Mouse (Mus musculus): ENCODE measurements at regions not wholly inside any gene's neighbourhood (a gene's known extent, or its start where the extent isn't known, plus 50 kb on each side); places are given as distances from the start of the nearest gene placed in this dataset.
"Not testable (repeated sequence)": the region's sequence is repeated elsewhere in the genome, so short reads cannot be mapped to it uniquely, and the experiment has no call there.

DNA sequence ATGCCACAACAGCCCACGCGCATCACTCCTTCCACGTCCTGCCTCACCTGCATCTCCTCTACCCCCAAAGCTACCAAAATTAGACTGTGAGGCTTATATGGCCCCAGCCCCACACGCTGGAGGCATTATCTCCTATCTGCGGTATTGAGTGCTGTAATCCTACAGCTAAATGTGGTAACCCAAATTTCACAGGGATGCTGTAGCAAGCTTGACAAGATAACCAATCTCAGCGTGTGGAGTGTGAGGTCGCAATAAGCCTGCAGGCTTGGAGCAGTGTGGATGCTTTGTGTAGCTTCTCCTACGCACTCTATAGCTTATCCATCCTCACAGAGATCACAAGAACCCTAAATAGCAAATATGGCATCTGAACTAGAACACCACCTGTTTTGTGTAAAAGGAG is 251.2 kb upstream of the Kcnh8 start:
- H3K4me2 ChIP-seq (ENCODE audit: low read depth, low read length) = no peak overlapping the region
- H3K27me3 ChIP-seq (ENCODE audit: control insufficient read depth, insufficient read depth, low read depth, low read length) = no peaks in the 10 kb centered on the region
- WGBS (ENCODE audit: insufficient replicate concordance) = 63% methylated on average over 8 of the region's 8 CpGs
- no peaks in the 10 kb centered on the region for H3K9me3 ChIP-seq (replicated peaks; ENCODE audit: control insufficient read depth, low read length)
- no peak overlapping the region for H3K4me3 ChIP-seq (ENCODE audit: low read depth, low read length)
- no peak overlapping the region for H3K27ac ChIP-seq (ENCODE audit: low read length)
- no peaks in the 10 kb centered on the region for H3K4me1 ChIP-seq (ENCODE audit: control insufficient read depth, low read depth, low read length)
- no peaks in the 10 kb centered on the region for H3K36me3 ChIP-seq (ENCODE audit: control insufficient read depth, insufficient read depth)
- H3K9ac ChIP-seq (ENCODE audit: low read depth, low read length) = no peak overlapping the region
- ATAC-seq (ENCODE audit: low read depth) = no peak

DNA sequence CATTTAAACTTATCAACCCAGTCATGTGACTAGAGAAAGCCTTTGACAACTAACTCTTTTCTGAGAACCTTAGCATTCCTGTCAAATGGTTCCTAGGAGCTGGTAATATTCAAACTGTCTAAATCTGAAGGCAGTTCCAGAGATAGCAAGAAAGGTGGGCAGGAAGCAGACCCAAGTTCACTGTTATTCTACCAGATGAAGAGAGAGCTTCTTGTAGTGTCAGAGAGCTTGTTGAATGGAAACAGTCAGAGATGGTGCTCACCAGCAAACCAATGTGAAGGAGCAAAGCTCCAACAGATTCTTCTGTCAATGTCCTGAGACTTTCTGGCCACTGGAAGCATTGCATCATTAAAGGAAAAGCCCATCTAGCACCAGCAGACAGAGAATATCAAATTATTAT is 251.8 kb upstream of the Kcnh8 start:
- no peak overlapping the region for H3K4me3 ChIP-seq (ENCODE audit: low read depth, low read length)
- no peak overlapping the region for H3K9ac ChIP-seq (ENCODE audit: low read depth, low read length)
- H3K4me2 ChIP-seq (ENCODE audit: low read depth, low read length) = no peak overlapping the region
- ATAC-seq (ENCODE audit: low read depth) = no peak
- H3K4me1 ChIP-seq (ENCODE audit: control insufficient read depth, low read depth, low read length) = no peaks in the 10 kb centered on the region
- H3K27ac ChIP-seq (ENCODE audit: low read length) = no peak overlapping the region
- no peaks in the 10 kb centered on the region for H3K36me3 ChIP-seq (ENCODE audit: control insufficient read depth, insufficient read depth)
- H3K9me3 ChIP-seq (replicated peaks; ENCODE audit: control insufficient read depth, low read length) = no peaks in the 10 kb centered on the region
- H3K27me3 ChIP-seq (ENCODE audit: control insufficient read depth, insufficient read depth, low read depth, low read length) = no peaks in the 10 kb centered on the region

DNA sequence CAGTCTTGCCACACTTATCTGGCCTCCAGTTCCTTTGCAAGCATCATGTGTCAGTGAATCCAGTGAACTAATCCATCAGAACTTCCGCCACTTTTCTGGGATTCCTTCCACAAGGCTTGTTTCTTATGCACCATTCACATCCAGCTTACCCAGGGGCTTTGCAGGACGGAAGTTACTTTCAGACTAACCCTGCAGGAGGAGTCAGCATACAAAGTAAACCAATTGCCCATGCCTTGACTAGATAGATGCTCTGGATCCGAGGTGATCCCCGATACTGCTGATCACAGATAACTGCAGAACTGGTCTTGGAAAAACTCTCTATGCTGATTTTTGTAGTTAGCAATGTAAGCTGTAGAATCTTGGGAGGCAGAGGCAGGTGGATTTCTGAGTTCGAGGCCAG is 252.6 kb upstream of the Kcnh8 start:
- H3K9ac ChIP-seq (ENCODE audit: low read depth, low read length) = no peak overlapping the region
- ATAC-seq (ENCODE audit: low read depth) = no peak
- no peaks in the 10 kb centered on the region for H3K9me3 ChIP-seq (replicated peaks; ENCODE audit: control insufficient read depth, low read length)
- H3K4me3 ChIP-seq (ENCODE audit: low read depth, low read length) = no peak overlapping the region
- 55% methylated on average over 5 of the region's 5 CpGs for WGBS (ENCODE audit: insufficient replicate concordance)
- no peaks in the 10 kb centered on the region for H3K36me3 ChIP-seq (ENCODE audit: control insufficient read depth, insufficient read depth)
- H3K4me1 ChIP-seq (ENCODE audit: control insufficient read depth, low read depth, low read length) = no peaks in the 10 kb centered on the region
- H3K4me2 ChIP-seq (ENCODE audit: low read depth, low read length) = no peak overlapping the region
- no peak overlapping the region for H3K27ac ChIP-seq (ENCODE audit: low read length)
- no peaks in the 10 kb centered on the region for H3K27me3 ChIP-seq (ENCODE audit: control insufficient read depth, insufficient read depth, low read depth, low read length)

DNA sequence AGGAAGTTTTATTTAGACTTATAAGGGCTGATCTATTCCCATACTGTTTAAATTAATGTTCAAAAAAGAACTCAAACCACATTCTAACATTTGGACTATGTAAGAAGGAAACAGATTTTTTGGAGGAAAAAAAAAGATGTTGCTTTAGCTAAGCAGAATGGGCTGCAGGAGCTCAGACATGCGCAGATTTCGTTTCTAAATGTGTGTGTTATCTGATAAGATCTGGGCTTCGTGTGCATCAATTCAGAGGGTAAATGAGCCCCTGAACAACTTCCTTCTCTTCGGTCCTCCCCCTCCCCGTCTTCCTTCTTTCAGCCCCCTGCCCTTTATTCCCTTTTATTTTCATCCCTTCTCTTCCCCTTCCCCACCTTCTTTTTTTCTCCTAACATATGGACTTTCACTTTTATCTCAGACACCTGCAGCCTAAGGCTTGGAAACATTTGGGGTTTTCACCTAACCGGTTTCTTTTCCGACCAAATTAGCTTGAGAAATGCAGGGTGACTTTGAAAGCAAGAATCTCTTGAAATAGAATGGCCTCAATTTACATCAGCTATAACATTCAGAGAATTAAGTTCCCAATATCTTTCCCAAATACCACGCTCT is 253.9 kb upstream of the Kcnh8 start:
- H3K4me1 ChIP-seq (ENCODE audit: control insufficient read depth, low read depth, low read length) = no peaks in the 10 kb centered on the region
- WGBS (ENCODE audit: insufficient replicate concordance) = 34% methylated on average over 8 of the region's 8 CpGs
- ATAC-seq (ENCODE audit: low read depth) = no peak

DNA sequence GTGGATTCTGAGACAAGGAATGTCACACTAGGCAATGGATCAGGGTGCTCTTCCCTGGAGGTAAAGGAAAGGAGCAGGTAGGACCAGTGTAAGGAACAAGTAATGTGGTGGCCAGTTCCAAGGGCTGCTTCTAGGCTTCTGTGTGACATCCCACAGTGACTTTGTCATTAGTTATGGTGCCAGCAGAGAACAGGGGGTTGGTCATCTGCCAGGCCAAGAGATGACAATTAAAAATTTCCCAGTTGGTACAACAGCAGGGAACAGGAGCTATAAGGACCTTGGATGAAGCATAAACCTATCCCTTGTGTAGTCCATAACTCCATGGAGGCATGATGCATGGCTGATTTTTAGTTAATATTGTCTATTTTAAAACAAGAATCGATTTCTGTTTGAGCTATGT is 281.9 kb upstream of the Kcnh8 start:
- H3K4me3 ChIP-seq (ENCODE audit: low read depth, low read length) = no peak overlapping the region
- H3K9me3 ChIP-seq (replicated peaks; ENCODE audit: control insufficient read depth, low read length) = no peaks in the 10 kb centered on the region
- H3K27me3 ChIP-seq (ENCODE audit: control insufficient read depth, insufficient read depth, low read depth, low read length) = no peaks in the 10 kb centered on the region
- ATAC-seq (ENCODE audit: low read depth) = no peak
- 47% methylated on average over 1 of the region's 1 CpGs for WGBS (ENCODE audit: insufficient replicate concordance)
- H3K4me2 ChIP-seq (ENCODE audit: low read depth, low read length) = no peak overlapping the region
- no peak overlapping the region for H3K27ac ChIP-seq (ENCODE audit: low read length)
- H3K9ac ChIP-seq (ENCODE audit: low read depth, low read length) = no peak overlapping the region
- no peaks in the 10 kb centered on the region for H3K36me3 ChIP-seq (ENCODE audit: control insufficient read depth, insufficient read depth)
- H3K4me1 ChIP-seq (ENCODE audit: control insufficient read depth, low read depth, low read length) = no peaks in the 10 kb centered on the region

More for the DNA sequence above, 253.9 kb upstream of the Kcnh8 start:
- H3K36me3 ChIP-seq (ENCODE audit: control insufficient read depth, insufficient read depth) = no peaks in the 10 kb centered on the region
- no peak overlapping the region for H3K27ac ChIP-seq (ENCODE audit: low read length)
- no peak overlapping the region for H3K4me2 ChIP-seq (ENCODE audit: low read depth, low read length)
- H3K27me3 ChIP-seq (ENCODE audit: control insufficient read depth, insufficient read depth, low read depth, low read length) = no peaks in the 10 kb centered on the region
- H3K4me3 ChIP-seq (ENCODE audit: low read depth, low read length) = no peak overlapping the region
- H3K9me3 ChIP-seq (replicated peaks; ENCODE audit: control insufficient read depth, low read length) = no peaks in the 10 kb centered on the region
- H3K9ac ChIP-seq (ENCODE audit: low read depth, low read length) = no peak overlapping the region

DNA sequence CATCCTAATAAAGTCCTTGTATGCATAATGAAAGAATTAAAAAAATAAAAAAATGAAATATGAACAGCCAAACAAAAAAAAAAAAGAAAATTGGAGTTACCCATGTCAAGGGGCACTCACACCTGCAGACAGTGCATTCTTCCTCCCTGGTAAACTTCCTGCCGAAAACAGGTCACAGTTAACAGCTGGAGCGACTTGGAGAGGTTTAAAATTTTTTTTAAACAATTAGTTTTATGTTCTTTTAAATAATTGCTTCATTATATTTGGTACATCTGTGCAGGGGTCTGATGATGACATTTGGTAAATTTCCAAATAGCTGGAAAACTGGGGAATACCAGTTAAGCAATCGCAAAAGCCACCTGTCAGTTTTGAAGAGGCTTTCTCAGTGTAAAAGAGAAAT is 285.5 kb upstream of the Kcnh8 start:
- Histone ChIP-seq H3K9me3 (replicated peaks; ENCODE audit: control insufficient read depth, low read length) (no peaks in the 10 kb centered on the region), H3K4me2 (ENCODE audit: low read depth, low read length) (no peak overlapping the region), H3K27ac (ENCODE audit: low read length) (no peak overlapping the region), H3K27me3 (ENCODE audit: control insufficient read depth, insufficient read depth, low read depth, low read length) (no peaks in the 10 kb centered on the region), H3K9ac (ENCODE audit: low read depth, low read length) (no peak overlapping the region), H3K36me3 (ENCODE audit: control insufficient read depth, insufficient read depth) (no peaks in the 10 kb centered on the region), H3K4me3 (ENCODE audit: low read depth, low read length) (no peak overlapping the region), H3K4me1 (ENCODE audit: control insufficient read depth, low read depth, low read length) (no peaks in the 10 kb centered on the region)
- no peak for ATAC-seq (ENCODE audit: low read depth)
- 59% methylated on average over 3 of the region's 3 CpGs for WGBS (ENCODE audit: insufficient replicate concordance)

DNA sequence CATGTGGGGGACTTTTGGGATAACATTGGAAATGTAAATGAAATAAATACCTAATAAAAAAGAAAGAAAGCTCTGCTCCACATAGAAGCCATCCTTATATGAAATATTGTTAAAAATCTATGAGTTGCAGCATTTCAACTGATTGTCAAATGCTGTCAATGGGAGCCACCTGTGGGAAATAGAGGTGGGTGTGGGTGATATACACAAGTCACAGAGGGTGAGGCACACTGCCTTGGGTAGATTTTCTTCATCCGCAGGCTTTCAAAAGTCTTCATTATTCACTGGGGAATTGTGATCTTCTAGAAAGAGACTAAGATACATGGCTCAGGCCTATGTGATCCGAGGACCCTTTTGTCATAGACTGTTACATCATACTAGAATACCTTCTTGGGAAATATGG is 286.6 kb upstream of the Kcnh8 start:
- no peak for ATAC-seq (ENCODE audit: low read depth)
- Histone ChIP-seq H3K36me3 (ENCODE audit: control insufficient read depth, insufficient read depth) (no peaks in the 10 kb centered on the region), H3K4me2 (ENCODE audit: low read depth, low read length) (no peak overlapping the region), H3K4me3 (ENCODE audit: low read depth, low read length) (no peak overlapping the region), H3K9me3 (replicated peaks; ENCODE audit: control insufficient read depth, low read length) (no peaks in the 10 kb centered on the region), H3K27ac (ENCODE audit: low read length) (no peak overlapping the region), H3K27me3 (ENCODE audit: control insufficient read depth, insufficient read depth, low read depth, low read length) (no peaks in the 10 kb centered on the region), H3K9ac (ENCODE audit: low read depth, low read length) (no peak overlapping the region), H3K4me1 (ENCODE audit: control insufficient read depth, low read depth, low read length) (no peaks in the 10 kb centered on the region)
- 63% methylated on average over 2 of the region's 2 CpGs for WGBS (ENCODE audit: insufficient replicate concordance)

DNA sequence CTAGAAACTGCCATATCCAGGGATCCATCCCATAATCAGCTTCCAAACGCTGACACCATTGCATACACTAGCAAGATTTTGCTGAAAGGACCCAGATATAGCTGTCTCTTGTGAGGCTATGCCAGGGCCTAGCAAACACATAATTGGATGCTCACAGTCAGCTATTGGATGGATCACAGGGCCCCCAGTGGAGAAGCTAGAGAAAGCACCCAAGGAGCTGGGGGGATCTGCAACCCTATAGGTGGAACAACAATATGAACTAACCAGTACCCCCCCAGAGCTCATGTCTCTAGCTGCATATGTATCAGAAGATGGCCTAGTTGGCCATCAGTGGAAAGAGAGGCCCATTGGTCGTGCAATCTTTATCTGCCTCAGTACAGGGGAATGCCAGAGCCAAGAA is 287.1 kb upstream of the Kcnh8 start:
- ATAC-seq (ENCODE audit: low read depth); H3K9ac ChIP-seq (ENCODE audit: low read depth, low read length); H3K9me3 ChIP-seq (replicated peaks; ENCODE audit: control insufficient read depth, low read length); H3K36me3 ChIP-seq (ENCODE audit: control insufficient read depth, insufficient read depth); H3K4me1 ChIP-seq (ENCODE audit: control insufficient read depth, low read depth, low read length); H3K4me3 ChIP-seq (ENCODE audit: low read depth, low read length); H3K4me2 ChIP-seq (ENCODE audit: low read depth, low read length); H3K27ac ChIP-seq (ENCODE audit: low read length); H3K27me3 ChIP-seq (ENCODE audit: control insufficient read depth, insufficient read depth, low read depth, low read length): not testable (repeated sequence)
- 16% methylated on average over 1 of the region's 2 CpGs for WGBS (ENCODE audit: insufficient replicate concordance)

DNA sequence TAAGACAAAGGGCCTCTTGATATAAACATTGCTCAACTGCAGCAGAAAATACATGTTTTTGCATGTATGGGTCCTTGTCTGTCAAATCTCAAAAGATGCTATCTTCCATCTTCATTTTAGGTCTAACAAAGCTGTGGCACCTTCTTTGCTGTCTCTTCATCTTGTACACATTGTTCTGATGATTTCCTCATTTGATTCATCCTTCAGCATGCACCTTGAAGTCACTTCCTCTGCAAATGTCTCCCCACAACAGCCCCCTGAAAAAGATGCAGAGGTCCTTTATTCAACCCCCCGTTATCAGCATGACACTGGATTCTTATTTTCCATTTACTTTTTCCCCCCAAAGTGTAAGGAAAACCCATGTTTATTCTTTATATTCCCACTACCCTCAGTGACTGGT is 290.5 kb upstream of the Kcnh8 start:
- H3K9ac ChIP-seq (ENCODE audit: low read depth, low read length) = no peak overlapping the region
- no peaks in the 10 kb centered on the region for H3K36me3 ChIP-seq (ENCODE audit: control insufficient read depth, insufficient read depth)
- no peaks in the 10 kb centered on the region for H3K4me1 ChIP-seq (ENCODE audit: control insufficient read depth, low read depth, low read length)
- no peak overlapping the region for H3K4me2 ChIP-seq (ENCODE audit: low read depth, low read length)
- H3K27me3 ChIP-seq (ENCODE audit: control insufficient read depth, insufficient read depth, low read depth, low read length) = no peaks in the 10 kb centered on the region
- no peak overlapping the region for H3K27ac ChIP-seq (ENCODE audit: low read length)
- no peaks in the 10 kb centered on the region for H3K9me3 ChIP-seq (replicated peaks; ENCODE audit: control insufficient read depth, low read length)
- WGBS (ENCODE audit: insufficient replicate concordance) = 52% methylated on average over 1 of the region's 1 CpGs
- H3K4me3 ChIP-seq (ENCODE audit: low read depth, low read length) = no peak overlapping the region
- no peak for ATAC-seq (ENCODE audit: low read depth)

DNA sequence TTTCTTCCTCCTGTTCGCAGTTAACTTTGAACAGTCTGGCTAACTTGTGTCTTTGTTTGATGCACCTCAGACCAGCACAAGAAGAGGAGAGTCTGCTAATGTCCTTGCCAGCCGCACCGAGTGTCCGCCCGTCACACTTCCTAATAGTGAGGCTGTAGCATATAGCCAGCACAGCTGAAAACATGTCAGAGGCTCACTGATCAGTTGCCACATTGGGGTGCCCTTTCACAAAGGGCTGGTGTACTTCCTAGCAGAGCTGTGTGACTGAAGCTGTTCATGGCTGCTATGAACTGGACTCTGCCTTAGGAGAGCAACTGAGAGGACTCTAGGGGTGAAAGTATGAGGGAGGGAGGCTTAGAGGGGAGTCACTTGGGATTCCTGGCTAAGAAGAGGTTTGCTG is 293.7 kb upstream of the Kcnh8 start:
- no peaks in the 10 kb centered on the region for H3K36me3 ChIP-seq (ENCODE audit: control insufficient read depth, insufficient read depth)
- ATAC-seq (ENCODE audit: low read depth) = no peak
- WGBS (ENCODE audit: insufficient replicate concordance) = 79% methylated on average over 5 of the region's 5 CpGs
- no peak overlapping the region for H3K4me2 ChIP-seq (ENCODE audit: low read depth, low read length)
- H3K9me3 ChIP-seq (replicated peaks; ENCODE audit: control insufficient read depth, low read length) = no peaks in the 10 kb centered on the region
- H3K4me1 ChIP-seq (ENCODE audit: control insufficient read depth, low read depth, low read length) = no peaks in the 10 kb centered on the region
- H3K27me3 ChIP-seq (ENCODE audit: control insufficient read depth, insufficient read depth, low read depth, low read length) = no peaks in the 10 kb centered on the region
- no peak overlapping the region for H3K9ac ChIP-seq (ENCODE audit: low read depth, low read length)
- no peak overlapping the region for H3K27ac ChIP-seq (ENCODE audit: low read length)
- H3K4me3 ChIP-seq (ENCODE audit: low read depth, low read length) = no peak overlapping the region
